Mouse (Mus musculus): Measurements from ENCODE around the gene Actr8.

DNA sequence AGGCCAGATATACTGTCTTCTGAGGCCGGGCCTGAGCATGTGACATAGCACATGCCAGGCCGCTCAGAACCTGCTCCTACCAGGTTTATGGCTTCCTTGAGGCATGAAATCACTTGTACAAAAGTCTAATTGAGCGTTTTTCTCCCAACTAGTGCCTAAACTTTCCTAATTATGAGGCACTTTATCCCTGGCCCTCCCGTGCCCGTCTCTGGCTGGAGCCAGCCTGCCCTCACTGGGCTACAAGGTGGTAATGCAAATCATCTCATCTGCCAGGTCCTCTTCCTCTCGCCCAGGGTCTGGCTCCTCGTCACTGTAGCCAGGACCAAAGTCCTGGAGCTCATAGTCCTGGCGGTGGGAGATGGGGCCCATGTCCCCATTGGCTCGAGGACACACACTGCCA is 63.7 kb downstream of the Actr8 start:
- no peak for TF ChIP-seq ZC3H11A (IDR thresholded peaks at IDR 0.05; ENCODE audit: borderline replicate concordance, low read depth, low read length)
- TF ChIP-seq CHD2 (IDR thresholded peaks at IDR 0.05; ENCODE audit: low read depth, low read length), result no peak
